Mouse (Mus musculus): ENCODE measurements at regions not wholly inside any gene's neighbourhood (a gene's known extent, or its start where the extent isn't known, plus 50 kb on each side); places are given as distances from the start of the nearest gene placed in this dataset.

- DNase-seq (ENCODE audit: low read depth) = no peak
Measured at GRCm38 (mm10) chr6:7476907-7477306, 77.8 kb upstream of the Tac1 start.

- DNase-seq (ENCODE audit: low read depth) = no peak
Measured at GRCm38 (mm10) chr6:7494299-7494698, 60.4 kb upstream of the Tac1 start.

DNA sequence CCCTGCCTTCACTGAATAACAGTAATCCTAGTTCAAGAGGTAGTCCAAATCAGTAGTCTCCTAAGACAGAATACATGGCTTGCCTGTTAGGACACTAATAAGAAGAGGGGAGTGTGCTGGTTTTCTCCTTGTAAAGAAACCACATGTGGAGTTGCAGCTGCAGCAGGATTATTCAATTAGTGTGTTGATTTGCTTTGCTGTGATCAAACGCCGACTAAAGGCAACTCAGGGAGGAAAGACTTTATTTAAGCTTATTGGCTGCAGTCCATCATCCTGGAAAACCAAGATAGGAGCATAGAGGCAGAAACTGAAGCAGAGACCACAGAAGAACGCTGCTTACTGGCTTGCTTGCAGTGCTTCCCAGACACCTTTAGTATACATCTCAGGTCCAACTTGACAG lies 57.9 kb upstream of the Tac1 start:
- DNase-seq (ENCODE audit: low read depth) = no peak

Measured in fibroblast of lung, adult 2 months (primary cell).